Mouse (Mus musculus): Measurements from ENCODE around the gene Slc27a2.
A peak's percentile ranks its signal among the peaks of the same experiment; 100 is the strongest.
"Not testable (repeated sequence)": the region's sequence is repeated elsewhere in the genome, so short reads cannot be mapped to it uniquely, and the experiment has no call there.

Slc27a2 gene

GRCm38 (mm10) chr2:126606061-126606687 lies 54.0 kb downstream of the Slc27a2 start:
- DNase-seq (ENCODE audit: low spot score), result no peak

GRCm38 (mm10) chr2:126606688-126607062 lies 54.5 kb downstream of the Slc27a2 start:
- DNase-seq (ENCODE audit: low spot score), result no peak

DNA sequence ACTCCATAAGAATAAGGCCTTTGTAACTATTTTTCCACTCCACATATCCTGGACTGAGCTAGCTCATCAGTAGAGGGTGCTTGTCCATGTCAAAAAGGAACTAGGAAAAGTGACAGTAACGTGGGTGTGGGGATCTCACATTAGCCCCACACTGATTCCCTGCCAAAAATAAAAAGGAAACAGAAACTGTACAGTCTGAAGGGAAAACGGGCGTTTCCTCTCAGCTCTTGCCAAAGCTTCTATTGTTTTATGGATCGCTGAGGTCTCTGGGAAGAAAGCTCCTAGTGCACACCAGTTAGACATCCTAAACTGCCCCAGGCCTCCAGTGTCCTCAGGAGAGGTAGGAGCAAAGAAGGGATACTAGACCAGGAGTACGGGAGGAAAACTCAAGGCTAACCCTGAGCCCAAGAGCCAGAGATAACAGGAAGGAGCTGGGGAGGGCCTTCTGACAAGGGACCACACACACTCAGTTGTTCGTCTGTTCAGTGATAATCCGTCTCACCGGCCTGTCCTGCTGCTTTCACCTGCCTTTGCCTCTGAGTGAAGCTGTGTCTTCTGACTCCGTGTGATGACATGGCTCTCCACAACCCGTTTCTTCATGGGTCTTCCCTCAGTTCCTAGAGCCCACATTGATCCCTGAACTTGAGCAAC lies 55.5 kb downstream of the Slc27a2 start:
- no peak for DNase-seq (ENCODE audit: low spot score)

DNA sequence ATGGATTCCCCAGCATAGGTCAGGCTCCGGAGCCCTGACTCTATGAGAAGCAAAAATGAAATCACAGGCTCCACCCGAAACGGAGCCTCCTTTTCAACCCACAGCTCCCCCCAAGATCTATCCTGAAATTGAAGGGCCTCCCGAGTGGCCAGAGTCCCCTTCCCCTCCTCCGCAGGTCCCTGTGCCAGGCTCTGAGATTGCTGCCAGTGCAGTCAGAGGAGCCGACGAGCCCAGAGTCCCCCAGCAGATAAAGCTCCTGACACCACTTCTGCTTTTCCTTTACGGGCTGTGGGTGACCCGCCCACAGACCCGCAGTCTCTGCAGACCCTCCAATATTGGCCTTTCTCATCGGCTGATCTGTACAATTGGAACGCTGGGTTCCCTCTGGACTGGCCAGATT lies 57.4 kb downstream of the Slc27a2 start:
- not testable (repeated sequence) for DNase-seq (ENCODE audit: low spot score)

DNA sequence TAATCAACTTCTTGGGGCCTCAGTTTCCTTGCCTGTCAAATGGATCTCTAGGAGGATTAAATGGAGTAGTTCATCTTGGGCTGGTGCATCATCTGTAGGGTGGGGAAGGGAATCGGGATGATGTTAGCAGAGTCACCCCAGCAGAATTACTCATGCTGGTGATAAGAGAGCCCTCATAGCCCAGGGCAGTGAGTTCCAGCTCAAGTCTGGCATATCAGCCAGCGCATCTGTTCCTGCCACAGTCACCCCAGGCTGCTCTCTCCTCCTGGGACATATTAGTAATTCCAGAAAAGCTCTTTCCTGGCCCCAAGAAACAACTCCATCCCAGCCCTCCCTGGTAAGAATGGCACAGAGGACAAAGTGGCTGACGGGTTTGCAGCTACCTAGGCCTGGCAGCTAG lies 63.1 kb downstream of the Slc27a2 start:
- no peak for DNase-seq (ENCODE audit: low spot score)

DNA sequence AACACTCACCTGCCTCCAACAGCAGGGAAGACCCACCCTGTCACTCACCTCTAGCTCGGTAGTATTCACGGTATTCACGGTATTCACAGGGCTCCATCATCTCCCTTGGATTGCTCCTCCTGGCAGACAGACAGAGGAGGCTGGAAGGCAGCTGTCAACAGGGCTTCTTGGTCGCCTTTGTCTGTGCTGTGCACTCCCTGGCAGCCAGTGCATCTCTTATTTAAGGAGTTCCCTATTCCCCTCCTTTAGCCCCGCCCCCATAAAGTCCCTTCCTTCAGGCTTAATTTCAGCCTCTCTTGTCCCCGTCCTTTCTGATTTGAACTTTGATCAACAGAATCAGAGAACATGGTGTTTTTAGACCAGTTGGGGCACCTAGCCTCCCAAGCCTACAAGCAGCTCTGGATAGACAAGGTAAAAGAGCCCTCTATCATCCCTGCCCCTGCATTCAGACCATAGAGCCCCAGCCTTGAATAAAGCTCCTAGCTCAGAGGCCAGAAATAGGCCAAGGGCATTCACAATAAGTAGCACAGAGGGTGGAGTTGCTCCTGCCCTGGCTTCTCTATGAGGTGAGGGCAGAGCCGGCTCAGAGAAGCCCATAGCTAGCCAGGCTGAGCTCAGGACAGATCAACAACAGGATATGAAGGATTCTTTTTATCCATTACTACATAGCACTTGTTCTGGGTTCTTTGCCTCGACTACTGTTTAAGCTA lies 66.4 kb downstream of the Slc27a2 start:
- no peak for DNase-seq (ENCODE audit: low spot score)

DNA sequence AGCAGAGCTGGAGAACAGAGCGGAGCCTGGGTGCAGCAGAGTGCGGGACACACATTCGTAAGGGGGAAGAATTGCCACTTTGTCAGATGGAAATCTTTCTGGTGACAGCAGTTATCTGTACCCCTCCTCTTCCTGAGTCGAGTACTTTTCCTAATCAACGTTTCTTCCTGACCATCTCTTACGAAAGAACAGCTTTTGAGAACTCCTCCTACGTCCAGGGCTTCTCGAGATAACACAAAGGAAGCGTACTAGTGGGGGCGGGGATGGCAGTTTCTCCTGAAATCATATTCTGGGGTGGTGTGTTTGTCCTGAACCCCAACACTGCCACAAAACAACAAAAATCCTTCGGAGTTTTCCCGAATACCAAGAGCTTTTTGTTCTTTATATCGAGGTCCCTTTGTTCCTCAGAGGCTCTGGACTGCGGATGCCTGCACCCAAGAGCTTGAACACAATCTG lies 67.1 kb downstream of the Slc27a2 start, which contains the start of gene Hdc:
Hdc (minus strand) TSS at position 51 of the 456 bp plus-strand sequence.
- DNase-seq (ENCODE audit: low spot score), result no peak

GRCm38 (mm10) chr2:126622455-126622854 lies 70.2 kb downstream of the Slc27a2 start:
- no peak for DNase-seq (ENCODE audit: low spot score)

- no peak for DNase-seq (ENCODE audit: low spot score)
Observed at GRCm38 (mm10) chr2:126623138-126623537, 70.9 kb downstream of the Slc27a2 start.

DNA sequence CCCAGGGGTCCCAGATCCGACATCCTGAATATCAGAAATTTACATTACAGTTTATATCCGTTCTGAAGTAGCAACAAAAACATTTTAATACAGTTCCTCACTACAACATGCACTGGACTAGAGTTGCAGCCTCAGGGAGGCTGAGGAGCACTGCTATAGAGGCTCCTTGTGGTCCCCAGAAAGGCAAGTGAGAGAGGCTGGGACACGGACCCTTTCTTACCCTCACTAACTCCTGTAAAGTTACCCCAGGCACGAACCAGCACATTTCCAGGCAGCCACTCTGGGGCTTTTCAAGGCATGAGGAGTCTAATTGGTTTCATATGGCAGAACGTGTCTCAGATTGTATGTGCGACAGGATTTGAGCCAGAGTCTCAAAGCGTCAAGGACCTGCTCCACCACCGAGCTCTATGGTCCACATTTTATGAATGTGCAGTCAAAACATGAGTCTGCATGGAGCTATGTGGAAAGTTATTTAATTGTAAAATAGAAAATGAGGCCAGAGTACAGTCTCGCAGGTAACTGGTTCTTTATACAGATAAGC lies 76.3 kb downstream of the Slc27a2 start:
- peak; percentile 52 for DNase-seq (ENCODE audit: low spot score)

- DNase-seq (ENCODE audit: low spot score), result no peak
Observed at GRCm38 (mm10) chr2:126633165-126633564, 81.0 kb downstream of the Slc27a2 start.

DNA sequence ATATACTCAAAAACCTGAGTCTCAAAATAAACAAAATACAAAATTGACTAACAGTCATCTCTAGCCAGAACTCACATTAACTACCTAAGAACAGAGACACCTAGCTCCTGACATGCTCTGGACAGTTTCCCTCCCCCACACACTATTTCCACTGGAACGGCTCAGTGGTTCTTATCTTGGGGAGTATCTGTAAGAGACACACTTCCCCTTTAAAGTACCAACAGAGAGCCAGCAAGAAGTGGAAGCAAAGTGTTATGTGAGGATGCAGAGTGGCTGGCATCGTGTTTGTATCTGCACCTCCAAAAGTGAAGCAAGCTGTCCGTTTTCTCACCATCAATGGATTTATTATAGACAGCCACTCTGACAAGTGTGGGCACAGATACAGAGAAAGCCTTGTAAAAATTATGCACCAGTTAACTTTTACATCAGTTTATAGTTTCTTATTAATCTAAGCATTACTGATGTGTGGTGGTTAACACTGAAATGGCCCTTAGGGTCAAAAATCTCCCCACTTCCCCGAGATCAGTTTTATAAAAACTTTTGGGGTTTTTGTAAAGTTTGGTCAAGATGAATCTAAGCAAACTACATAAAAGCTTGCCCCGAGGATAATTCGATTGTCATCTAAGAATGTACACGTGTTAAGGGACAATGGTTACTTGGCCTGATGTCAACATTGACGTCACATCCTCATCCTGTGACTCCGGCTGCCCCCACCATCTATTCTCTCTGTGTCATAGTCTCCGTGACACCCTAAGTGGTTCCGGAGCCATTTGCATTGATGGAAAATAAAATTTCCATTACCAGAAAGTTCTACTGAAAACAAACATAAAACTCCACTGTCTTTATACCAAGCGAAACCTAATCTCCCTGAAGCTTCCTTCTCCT lies 84.0 kb downstream of the Slc27a2 start:
- no peak for DNase-seq (ENCODE audit: low spot score)

All from embryo, embryonic 10 days (tissue).